Mouse (Mus musculus): ENCODE data around the gene Sgip1.

Sgip1 gene

DNA sequence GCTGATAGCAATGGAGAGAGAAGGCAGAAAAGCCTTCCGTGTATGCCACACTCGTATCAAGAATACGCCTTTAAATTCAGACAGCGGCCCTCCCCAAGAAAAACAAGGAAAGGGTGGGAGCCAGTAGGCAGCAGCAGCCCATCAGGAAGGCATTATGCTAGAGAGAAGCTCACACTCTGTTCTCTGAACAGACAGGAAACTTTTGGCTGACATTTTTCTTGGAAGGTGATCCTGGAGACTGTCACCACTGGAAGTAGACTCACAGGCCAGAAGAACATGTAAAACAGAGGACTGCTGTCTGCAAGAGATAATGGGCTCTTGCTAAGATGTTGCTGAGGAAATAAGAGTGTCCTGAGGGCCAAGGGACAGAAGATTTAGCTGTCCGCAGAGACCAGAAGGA is 158.6 kb downstream of the Sgip1 start:
- CTCF ChIA-PET: no interaction called here

DNA sequence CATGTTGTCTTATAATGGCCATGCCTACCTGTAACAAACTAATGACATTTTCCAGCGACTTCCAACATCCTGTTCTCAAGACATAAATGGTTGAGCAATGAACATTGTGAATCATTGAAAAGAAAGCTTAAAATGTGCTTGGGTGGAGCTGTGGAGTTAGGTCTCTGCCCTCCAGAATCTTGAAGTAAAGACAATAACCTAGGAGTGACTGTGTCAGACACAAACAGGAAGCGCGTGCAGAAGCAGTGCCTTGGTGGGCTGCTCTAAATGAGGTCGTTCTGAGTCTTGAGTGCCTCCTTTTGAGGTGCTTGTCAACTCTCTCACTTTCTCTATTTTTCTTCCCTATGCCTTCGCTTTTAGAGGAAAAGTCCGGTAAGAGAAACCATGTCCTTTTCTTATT is 159.1 kb downstream of the Sgip1 start:
- CTCF ChIA-PET: no interaction called here

DNA sequence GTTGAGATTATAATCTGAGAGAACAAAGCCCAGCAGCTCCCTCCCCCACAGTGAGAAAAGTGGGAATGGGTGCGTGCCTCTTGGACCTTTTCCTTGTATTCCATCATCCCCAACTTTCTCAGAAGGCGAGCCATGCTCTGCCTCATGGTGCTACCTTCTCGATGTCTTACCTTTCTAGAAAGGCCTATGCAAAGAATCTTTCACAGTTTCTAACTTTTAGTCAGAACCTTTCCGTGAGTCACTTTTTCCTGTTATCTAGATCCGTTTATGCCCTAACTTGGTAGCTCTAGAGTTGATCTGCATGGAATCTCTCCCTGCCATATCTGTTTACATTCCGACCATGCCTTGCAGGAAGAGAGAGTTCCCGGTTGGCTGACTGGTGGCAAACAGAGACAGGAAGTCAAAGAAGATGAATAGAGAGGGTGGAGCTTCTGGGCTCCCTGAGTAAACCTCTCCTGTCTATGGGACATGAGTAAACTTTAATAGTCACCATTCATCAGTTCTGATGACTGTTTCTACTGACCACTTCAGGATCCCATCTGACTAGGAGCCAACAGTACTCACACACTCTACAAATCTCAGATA is 166.8 kb downstream of the Sgip1 start:
- CTCF ChIA-PET: no interaction called here

DNA sequence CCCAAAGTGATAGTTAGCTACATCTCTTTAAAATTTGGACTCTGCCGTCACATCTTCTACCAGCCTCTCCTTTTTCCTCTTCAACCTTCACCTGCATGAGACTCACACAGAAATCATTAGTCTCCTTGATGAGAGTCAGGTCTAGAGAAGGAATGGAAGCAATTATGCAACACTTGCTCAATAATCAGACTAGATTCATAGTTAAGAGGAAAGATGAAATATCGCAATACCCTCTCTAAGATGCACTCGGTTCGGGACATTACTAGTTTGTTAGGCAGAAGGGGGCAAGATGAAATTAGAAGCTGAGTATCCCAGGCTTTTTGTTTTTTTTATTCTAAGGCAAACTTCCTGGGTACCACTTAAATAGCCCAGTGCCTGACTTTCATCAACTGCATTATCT is 169.1 kb downstream of the Sgip1 start:
- CTCF ChIA-PET: no interaction called here

DNA sequence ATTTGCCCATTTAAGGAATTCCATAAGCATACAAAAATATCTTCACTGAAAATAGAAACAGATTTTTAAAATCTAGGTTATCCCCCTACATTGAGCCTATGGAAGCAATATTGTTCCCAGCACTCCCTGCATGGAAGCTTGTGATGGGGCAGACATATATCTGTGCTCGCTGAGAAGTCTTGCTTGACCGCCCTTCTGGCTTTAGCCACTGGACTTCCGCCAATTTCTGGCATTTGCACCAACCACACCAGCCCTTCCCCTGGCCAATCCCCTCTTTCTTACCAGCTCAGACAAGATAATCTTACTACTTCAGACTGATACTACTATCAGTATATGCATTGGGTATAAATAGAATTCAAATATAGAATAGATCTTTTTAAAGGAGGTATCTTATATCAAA is 172.1 kb downstream of the Sgip1 start:
- CTCF ChIA-PET: no interaction called here

DNA sequence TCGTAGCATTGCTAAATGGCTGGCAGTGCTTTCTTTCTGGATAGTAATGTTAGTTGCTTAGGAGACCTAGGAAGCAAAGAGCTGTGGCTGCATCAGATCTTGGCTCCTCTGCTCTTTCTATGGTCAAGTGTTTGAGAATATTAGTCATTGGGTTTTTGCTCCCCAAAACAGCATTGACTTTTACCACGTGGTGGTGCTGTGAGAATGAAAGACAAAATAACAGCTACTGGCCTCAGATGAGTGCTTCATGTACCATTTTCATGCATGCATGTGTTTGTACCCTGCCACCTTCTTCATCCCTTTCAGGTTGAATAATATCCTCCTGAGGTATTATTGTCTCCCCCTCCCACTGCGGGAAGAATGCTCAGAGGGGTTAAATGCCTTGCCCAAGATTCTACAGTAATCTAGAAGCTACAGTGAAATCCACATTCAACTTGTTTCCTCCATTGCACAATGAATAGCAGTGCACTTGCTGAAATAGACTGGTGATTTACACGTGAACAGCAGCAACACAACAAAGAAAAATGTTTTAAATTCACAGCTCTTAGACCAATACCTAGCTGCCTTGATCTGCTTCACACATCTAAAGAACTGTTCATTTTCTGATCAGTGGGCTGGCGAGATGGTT is 172.7 kb downstream of the Sgip1 start:
- CTCF ChIA-PET: no interaction called here

DNA sequence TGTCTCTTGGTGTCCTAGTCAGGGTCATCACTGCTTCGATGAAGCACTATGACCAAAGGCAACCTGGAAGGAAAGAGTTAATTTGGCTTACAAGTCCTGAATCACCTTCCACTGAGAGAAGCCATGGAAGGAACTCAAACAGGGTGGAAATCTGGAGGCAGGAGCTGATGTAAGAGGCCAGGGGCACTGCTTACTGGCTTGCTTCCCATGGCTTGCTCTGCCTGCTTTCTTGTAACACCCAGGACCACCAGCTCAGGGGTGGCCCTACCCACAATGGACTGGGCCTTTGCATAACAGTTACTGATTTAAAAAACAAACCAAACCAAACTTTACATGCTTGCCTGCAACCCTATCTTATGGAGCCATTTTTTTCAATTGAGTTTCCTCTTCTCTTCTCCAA is 177.1 kb downstream of the Sgip1 start:
- CTCF ChIA-PET: no interaction called here

DNA sequence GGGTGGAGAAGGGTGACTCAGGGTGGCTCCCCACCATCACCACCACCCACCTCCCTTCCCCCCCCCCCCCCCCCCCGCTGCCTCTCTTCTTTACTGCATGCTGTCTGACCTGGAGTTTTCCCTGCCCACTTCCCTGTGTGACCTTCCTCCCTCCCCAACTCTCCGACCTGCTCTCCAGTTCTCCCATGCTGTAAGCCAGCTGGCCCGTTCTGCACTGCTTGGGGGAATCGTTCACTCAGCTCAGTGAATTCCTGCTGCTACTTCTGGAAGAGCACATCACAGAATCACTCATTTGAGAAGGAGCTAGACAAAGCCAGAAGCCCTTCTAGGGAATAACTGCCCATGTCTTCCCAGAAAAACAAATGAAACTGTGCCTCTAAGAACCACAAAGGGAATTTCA is 188.4 kb downstream of the Sgip1 start:
- CTCF ChIA-PET: no interaction called here

DNA sequence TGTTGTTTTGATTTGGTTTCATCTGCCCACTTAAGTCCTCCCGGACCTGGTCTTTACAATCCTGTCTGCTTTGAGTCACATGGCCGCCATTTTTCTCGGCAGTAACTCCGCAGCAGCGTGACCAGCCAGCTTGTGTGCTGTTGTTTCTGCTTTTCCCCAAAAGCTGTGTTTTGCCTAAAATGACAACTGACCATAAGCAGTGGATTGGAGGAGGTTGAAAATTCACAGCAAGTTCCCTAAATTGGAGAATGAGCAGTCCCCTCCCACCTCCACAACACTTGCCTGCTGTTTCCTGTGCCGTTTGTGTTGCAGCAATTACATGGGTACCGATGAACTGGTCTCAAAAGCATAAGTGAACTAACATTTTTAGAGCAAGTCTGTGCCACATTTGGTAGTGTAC is 189.6 kb downstream of the Sgip1 start:
- CTCF ChIA-PET: no interaction called here

DNA sequence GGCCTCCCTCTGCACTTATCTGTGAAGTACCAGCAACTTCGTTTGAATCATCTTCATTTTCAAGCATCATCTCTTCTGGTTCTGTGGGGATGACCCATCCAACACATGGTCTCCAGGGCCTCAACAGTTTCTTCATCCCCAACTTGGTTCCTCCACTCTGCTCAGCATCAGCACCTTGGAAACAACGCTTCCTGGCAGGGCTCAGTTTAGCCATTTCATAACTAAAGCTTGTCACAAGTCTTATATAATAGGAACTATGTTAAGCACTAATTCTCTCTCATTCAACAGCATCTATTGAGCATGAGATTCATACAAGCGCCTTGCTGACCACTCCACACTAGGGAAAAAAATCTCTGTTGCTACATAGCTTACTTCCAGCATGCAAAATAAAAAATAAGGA is 199.2 kb downstream of the Sgip1 start:
- CTCF ChIA-PET: no interaction called here

DNA sequence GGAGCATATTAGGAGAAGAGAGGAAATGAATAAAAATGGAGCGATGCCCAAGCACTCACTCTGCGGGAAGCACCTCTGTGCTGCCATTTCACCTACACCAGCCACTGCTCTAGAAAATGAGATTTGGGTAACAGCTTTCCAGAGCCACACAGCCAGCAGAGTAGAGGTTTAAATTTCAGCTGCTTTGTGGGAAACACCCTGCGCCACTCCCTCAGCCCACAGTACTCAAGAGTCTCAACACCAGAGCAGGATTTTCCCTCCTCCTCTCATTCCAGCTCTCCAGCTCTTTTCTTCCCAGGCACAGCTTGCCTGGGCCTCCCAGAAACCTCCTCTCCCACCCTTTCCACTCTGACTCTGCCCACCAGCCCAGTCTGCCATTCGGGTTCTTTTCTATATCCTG is 199.6 kb downstream of the Sgip1 start:
- CTCF ChIA-PET: no interaction called here

DNA sequence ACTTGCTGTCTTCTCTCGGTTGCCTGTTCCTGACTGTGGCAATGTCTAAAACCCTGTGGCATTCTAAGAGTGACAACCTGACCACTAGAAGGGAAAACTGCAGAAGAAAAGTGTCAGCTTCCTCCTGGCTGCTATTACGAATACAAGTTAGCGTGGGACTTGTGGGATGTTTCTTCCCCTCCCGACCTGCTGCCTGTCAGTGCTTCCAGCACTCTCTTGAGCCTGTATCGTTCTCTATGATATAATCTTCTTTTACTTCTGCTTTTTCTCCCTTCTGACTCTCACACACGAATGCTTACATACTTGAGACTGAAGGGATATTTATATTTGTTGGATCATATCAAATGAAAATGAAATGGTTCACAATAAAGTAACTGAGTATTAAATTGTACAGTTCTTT is 203.2 kb downstream of the Sgip1 start:
- CTCF ChIA-PET: no interaction called here

DNA sequence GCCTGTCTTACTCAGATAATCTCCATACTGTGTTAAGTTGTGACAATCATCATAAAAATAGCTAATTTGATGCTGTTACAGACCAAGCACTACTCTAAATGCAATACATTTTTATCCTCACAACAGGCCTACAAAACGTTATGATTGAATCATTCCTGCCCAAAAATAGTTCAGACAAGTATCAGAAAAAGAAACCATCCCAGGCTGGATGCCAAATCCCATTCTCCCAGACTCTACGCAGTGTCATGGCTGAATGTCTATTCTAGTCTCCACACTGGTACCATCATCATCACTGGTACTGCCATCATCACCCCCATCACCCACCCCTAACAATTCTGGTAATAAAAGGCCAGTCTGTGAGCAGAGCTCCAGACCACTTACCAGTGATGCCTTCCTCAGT is 211.4 kb downstream of the Sgip1 start:
- CTCF ChIA-PET: no interaction called here

DNA sequence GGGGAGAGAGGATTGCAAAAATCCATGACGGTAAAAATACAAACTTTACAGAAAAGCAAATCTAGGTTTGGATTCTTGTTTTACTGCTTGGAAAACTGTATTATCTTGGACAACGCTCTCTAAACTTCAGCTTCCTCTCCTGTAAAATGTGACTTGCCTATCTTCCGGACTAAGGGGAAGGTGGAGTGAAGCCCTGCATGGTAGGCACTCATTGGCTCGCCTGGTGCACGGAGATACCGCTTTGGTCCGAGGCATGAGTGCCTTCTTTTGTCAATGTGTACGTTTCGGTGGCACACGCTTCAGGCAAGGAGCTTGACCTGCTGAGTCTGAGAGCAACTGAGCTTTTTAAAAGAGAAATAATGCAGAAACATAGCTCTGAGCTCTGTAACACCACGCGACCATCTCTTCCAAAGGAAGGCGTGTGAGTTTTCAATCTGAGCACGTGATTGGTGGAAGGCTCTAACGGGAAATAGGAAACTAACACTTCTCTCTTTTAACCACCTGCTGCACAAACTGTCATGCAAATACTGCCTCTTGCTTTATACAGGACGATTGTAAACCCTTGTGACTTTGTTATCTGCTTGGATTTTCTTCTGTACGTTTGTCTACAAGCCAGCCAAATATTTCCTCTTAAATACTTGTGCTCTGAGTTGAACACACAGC is 214.3 kb downstream of the Sgip1 start:
- CTCF ChIA-PET: no interaction called here

DNA sequence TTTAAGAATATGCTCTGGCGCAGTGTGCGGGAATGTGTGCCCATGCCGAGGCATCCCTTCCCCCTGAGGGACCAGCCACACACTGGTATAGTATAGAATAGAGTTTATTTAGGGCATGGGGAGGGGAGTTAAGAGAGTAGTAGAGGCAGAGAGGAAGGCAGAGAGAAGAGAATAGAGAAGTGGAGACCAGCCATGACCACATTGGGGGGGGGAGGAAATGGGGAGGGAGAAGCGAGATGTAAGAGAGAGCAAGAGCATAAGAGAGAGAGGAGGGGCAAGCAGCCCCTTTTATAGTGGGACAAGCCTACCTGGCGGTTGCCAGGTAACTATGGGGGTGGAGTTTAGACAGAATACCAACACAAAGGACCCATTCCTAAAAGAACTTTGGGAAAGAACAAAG is 218.3 kb downstream of the Sgip1 start:
- CTCF ChIA-PET: no interaction called here

DNA sequence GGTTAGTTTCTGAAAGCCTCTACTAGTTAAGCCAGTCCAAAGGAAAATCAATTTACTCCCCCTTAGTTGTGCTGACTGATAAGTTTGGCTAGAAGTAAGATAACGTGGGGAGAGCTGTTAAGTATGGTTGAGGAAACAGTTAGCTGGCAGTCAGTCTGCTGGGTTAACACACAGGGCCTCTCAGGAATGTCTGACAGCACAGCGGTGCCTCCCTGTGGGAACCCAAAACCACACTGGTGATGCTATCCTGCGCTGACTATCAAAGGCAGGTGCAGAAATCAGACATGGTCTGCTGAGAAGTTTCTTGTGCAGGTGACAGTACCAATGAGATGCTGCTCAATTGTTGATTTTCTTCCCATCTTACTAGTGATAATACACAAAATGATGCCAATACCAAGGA is 223.1 kb downstream of the Sgip1 start:
- CTCF ChIA-PET: no interaction called here

DNA sequence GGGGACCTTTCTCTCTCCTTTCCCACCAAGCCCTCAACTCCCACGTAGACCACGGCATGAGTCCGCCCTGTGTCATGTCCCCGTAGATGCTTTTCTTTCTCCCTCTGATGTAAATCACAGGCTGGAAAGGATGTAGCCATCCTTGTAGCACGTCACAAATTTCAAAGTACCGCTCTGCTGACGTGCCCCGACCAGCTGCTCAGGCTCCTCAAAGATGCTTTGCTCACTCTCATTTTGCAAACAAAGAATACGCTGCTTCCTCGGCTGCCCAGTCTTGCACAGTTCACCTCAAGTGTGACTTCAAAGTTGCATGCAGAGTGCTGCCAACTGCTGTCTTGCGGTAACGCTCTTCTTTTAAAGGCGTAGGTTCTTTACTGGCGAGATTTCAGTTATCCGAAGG is 226.7 kb downstream of the Sgip1 start:
- CTCF ChIA-PET: no interaction called here

DNA sequence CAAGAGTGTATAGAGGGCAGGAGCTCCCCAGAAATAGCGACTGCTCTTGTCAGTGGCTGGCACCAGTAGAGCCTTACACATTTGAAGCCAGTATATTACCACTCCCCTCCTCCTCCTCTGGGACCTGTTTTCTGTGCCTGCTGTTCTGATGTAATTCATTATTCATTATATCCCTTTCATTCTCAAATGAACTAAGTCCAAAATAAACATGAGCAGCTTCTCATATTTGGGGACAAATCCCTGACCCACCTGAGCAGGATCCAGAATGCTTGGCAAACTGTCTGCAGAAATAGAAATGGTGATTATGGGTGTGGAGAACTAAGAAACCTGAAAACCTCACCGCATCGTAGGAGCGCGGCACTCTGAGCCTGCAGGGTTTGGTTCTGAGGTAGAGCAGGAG is 228.5 kb downstream of the Sgip1 start:
- CTCF ChIA-PET: no interaction called here

DNA sequence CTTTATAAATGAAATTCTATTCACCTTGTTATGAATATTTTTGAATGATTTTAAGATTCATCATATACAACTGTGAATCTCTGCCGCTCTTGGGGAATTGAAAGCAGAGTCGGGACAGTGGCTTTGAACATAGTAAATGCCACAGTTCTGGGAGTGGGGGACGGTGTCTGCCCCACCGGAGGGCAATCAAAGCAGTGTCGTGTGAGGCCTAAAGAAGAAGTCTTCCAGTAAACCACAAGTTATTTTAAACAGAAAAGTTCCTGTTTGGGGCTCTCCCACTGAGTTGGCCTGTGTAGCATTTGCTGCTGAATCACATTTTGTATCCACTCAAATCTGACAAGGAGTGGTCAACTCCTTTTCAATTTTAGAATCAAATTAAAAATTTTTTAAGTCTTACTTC is 230.1 kb downstream of the Sgip1 start:
- CTCF ChIA-PET: no interaction called here

DNA sequence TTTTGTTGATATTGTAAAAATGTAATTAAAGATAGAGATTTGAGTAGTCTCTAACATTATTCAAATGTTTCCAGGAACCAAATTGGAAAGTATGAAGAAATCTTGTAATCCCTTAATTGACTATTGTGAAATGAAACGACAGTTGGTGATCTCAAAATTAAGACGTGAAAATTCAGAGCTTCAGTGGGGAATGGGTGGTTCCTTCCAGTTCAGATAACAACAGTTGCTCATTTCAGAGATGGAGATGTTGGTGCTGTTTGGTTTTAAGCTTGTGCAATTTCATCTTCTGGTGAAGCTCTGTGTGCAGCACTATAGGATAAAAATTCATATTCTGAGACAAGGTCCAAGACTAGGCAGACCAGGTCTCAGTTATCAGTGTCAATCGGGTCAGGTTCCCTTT is 231.0 kb downstream of the Sgip1 start:
- CTCF ChIA-PET: no interaction called here

DNA sequence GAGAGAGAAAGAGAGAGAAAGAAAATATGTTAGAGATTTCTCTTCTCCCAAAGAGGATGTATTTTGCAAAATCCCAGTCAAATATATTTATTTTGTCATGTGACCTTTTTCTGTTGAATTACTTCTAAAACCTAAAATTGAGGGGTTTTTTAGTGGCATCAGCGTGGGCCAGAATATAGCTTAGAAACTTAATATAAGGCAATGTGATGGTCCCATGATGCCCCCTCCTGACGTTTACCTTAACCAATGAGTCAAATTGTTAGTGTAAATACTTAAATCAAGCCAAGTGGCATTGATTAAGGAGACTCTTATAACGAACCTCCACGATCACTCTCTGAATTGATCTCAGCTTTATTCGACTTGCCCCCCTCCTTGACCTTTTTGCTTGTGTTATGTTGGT is 233.1 kb downstream of the Sgip1 start:
- CTCF ChIA-PET: interaction anchor here (0.6 kb wide), 1 partner anchor 23 kb away, joined by 4 read pairs; no protein-coding TSS in a partner anchor

DNA sequence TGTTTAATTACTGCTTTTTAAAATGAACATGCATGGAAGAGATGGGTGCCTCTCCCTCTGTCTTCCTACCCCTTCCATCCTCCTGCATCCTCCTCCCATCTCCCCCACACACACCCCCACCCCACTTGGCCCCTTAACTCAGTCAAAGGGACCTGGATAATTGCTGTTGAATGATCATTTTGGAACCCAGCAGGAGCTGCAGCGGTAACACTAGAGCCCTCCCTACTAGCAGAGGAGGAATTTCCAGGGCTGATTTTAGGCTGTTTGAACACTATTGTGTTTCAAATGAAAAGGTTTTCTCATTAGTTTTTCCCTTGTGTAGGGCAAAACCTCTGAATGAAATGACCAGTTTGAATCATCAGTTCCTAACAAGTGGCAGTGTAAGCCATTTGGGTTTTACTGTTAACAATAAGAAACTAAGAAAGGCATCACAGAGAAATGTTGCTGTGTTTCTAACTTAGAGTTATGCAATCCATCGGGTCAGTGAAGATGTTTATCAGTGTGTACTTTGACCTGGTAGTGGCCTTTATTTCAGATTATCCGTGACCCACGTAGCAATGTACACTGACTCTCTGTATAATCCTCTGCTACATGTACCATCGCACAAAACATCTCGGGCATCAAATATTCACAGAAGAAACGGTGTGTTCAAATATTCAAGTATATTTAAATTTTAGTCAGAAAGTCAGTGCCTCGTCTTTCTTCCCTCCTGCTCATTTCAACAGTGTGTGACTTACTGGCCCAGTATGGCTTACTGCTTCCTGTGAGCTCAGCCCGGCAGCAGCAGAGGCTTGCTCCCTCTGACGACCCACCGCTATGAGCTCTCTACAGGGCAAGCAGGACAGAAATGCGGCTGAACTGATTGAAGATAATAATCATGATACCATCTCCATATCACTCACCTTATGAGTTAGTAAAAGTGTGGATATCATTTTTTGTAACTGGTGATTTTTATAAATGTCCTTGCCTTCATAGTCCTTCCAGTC is 235.5 kb downstream of the Sgip1 start:
- CTCF ChIA-PET: interaction anchor here (0.7 kb wide), 1 partner anchor 1242 kb away, joined by 10 read pairs; no protein-coding TSS in a partner anchor
